Mouse (Mus musculus) neural tube, embryonic 11.5 days (tissue): ENCODE results near the gene Olfr1402. TPM values are rescaled to one million over a fixed set of nuclear protein-coding genes. Genes with fewer than 3 reads are reported as not detected.

ENCODE experiments used
- ATAC-seq: fragments of 200-750 bp; cut with Nextera tagmentation; 2 replicates; pipeline ENCODE4 v1.8.0; 2017; ENCODE audit warnings: moderate number of reproducible peaks, mild to moderate bottlenecking, moderate TSS enrichment, moderate library complexity; ENCODE audit not compliant: insufficient read depth, low FRiP score, low TSS enrichment
- DNase-seq: peaks from one replicate; pipeline ENCODE4 v3.0.0-alpha.2; 2015; ENCODE audit warnings: low spot score
- H3K27ac ChIP-seq: fragments of 300-500 bp; sonication (generic); 2 replicates; pipeline ENCODE4 v1.5.1; 2014; ENCODE audit warnings: low read depth, mild to moderate bottlenecking, low read length
- H3K27me3 ChIP-seq: fragments of 300-500 bp; sonication (generic); 2 replicates; pipeline ENCODE4 v1.6.1; 2014; ENCODE audit warnings: mild to moderate bottlenecking, low read length, mixed read lengths; ENCODE audit not compliant: control insufficient read depth, insufficient read depth
- H3K36me3 ChIP-seq: fragments of 300-500 bp; sonication (generic); 2 replicates; pipeline ENCODE4 v1.6.1; 2014; ENCODE audit warnings: mild to moderate bottlenecking, low read length, moderate library complexity, mixed read lengths; ENCODE audit not compliant: control insufficient read depth, insufficient read depth
- H3K4me1 ChIP-seq: fragments of 300-500 bp; sonication (generic); 2 replicates; pipeline ENCODE4 v1.6.1; 2014; ENCODE audit warnings: low read length, mixed read lengths; ENCODE audit not compliant: control insufficient read depth, insufficient read depth
- H3K4me2 ChIP-seq: fragments of 300-500 bp; sonication (generic); 2 replicates; pipeline ENCODE4 v1.6.1; 2014; ENCODE audit warnings: low read depth, mild to moderate bottlenecking, moderate library complexity
- H3K4me3 ChIP-seq: fragments of 300-500 bp; sonication (generic); 2 replicates; pipeline ENCODE4 v1.5.1; 2014; ENCODE audit warnings: low read depth, low read length
- H3K9ac ChIP-seq: fragments of 300-500 bp; sonication (generic); 2 replicates; pipeline ENCODE4 v1.6.1; 2014; ENCODE audit warnings: mild to moderate bottlenecking, low read length
- H3K9me3 ChIP-seq: fragments of 300-500 bp; sonication (generic); 2 replicates; pipeline ENCODE4 v1.6.1; 2016; ENCODE audit warnings: low read length; ENCODE audit not compliant: control insufficient read depth
- WGBS: fragments of 180-500 bp; shearing (Covaris S2); extraction: QIAGEN DNeasy Blood & Tissue Kit; methylation state at CpG from one replicate; pipeline ENCODE4 v1.1.7; 2014; 5-methylcytosine and 5-hydroxymethylcytosine counted together
- polyA plus RNA-seq: library from polyadenylated mRNA; unstranded; fragments of >200 nt; fragmentation: Nextera tagmentation; extraction: Ambion mirVana; gene quantifications from 2 replicates; pipeline ENCODE4 v1.2.1, GENCODE M21; 2014

Gene Olfr1402
- polyA plus RNA-seq, result not detected in 2 replicates

GRCm38 (mm10) chr3:97421920-97422319 is at the start of gene Olfr1402:
TSS of gene Olfr1402 (minus strand) at chr3:97422020.
- Histone ChIP-seq H3K27me3 (no peaks in the 10 kb centered on the region), H3K9ac (no peak within 1 kb of the TSS), H3K27ac (no peak within 1 kb of the TSS), H3K4me2 (no peak within 1 kb of the TSS), H3K4me1 (no peaks in the 10 kb centered on the region), H3K36me3 (no peaks in the 10 kb centered on the region), H3K4me3 (no peak within 1 kb of the TSS), H3K9me3 (no peaks in the 10 kb centered on the region)
- 80% methylated on average over 1 of the region's 1 CpGs for WGBS
- ATAC-seq (no peak), DNase-seq (no peak)

- ATAC-seq, result no peak
- Histone ChIP-seq H3K9ac (no peak overlapping the region), H3K36me3 (no peaks in the 10 kb centered on the region), H3K9me3 (no peaks in the 10 kb centered on the region), H3K4me1 (no peaks in the 10 kb centered on the region), H3K4me3 (no peak overlapping the region), H3K27me3 (no peaks in the 10 kb centered on the region), H3K27ac (no peak overlapping the region), H3K4me2 (no peak overlapping the region)
- no peak for DNase-seq
- 90% methylated on average over 4 of the region's 4 CpGs for WGBS
Observed at GRCm38 (mm10) chr3:97455286-97455685, 33.5 kb upstream of the Olfr1402 start.

- DNase-seq, result no peak
- Histone ChIP-seq H3K4me3 (no peak overlapping the region), H3K9me3 (no peaks in the 10 kb centered on the region), H3K4me1 (no peaks in the 10 kb centered on the region), H3K4me2 (no peak overlapping the region), H3K36me3 (no peaks in the 10 kb centered on the region), H3K9ac (no peak overlapping the region), H3K27ac (no peak overlapping the region), H3K27me3 (no peaks in the 10 kb centered on the region)
- ATAC-seq, result no peak
- WGBS, result 95% methylated on average over 2 of the region's 2 CpGs
Observed at GRCm38 (mm10) chr3:97438619-97439018, 16.8 kb upstream of the Olfr1402 start.

GRCm38 (mm10) chr3:97394289-97394688 is 27.5 kb downstream of the Olfr1402 start:
- H3K4me1 ChIP-seq, result no peaks in the 10 kb centered on the region
- no peaks in the 10 kb centered on the region for H3K27me3 ChIP-seq
- H3K9me3 ChIP-seq, result no peaks in the 10 kb centered on the region
- WGBS, result 24% methylated on average over 1 of the region's 1 CpGs
- H3K27ac ChIP-seq, result no peak overlapping the region
- no peaks in the 10 kb centered on the region for H3K36me3 ChIP-seq
- H3K4me3 ChIP-seq, result no peak overlapping the region
- H3K4me2 ChIP-seq, result no peak overlapping the region
- peak; percentile 34 for DNase-seq
- no peak overlapping the region for H3K9ac ChIP-seq
- ATAC-seq, result no peak

GRCm38 (mm10) chr3:97393079-97393478 is 28.7 kb downstream of the Olfr1402 start:
- Histone ChIP-seq H3K4me2 (no peak overlapping the region), H3K9me3 (no peaks in the 10 kb centered on the region), H3K4me3 (no peak overlapping the region), H3K27ac (no peak overlapping the region), H3K36me3 (no peaks in the 10 kb centered on the region), H3K9ac (no peak overlapping the region), H3K4me1 (no peaks in the 10 kb centered on the region), H3K27me3 (no peaks in the 10 kb centered on the region)
- ATAC-seq (no peak), DNase-seq (no peak)
- WGBS, result 84% methylated on average over 5 of the region's 5 CpGs

- H3K4me2 ChIP-seq, result no peak overlapping the region
- no peaks in the 10 kb centered on the region for H3K4me1 ChIP-seq
- H3K27ac ChIP-seq, result no peak overlapping the region
- DNase-seq, result no peak
- ATAC-seq, result no peak
- H3K4me3 ChIP-seq, result no peak overlapping the region
- H3K27me3 ChIP-seq, result no peaks in the 10 kb centered on the region
- H3K9ac ChIP-seq, result no peak overlapping the region
- H3K36me3 ChIP-seq, result no peaks in the 10 kb centered on the region
- H3K9me3 ChIP-seq, result no peaks in the 10 kb centered on the region
Observed at GRCm38 (mm10) chr3:97370382-97370781, 51.4 kb downstream of the Olfr1402 start.

- WGBS, result 73% methylated on average over 3 of the region's 3 CpGs
- DNase-seq (no peak), ATAC-seq (no peak)
Observed at GRCm38 (mm10) chr3:97363418-97364098, 58.3 kb downstream of the Olfr1402 start.

GRCm38 (mm10) chr3:97358448-97358847 is 63.4 kb downstream of the Olfr1402 start:
- Histone ChIP-seq H3K27me3 (no peaks in the 10 kb centered on the region), H3K27ac (no peak overlapping the region), H3K9me3 (no peaks in the 10 kb centered on the region), H3K9ac (no peak overlapping the region), H3K4me3 (no peak overlapping the region), H3K36me3 (no peaks in the 10 kb centered on the region), H3K4me1 (no peaks in the 10 kb centered on the region), H3K4me2 (no peak overlapping the region)
- WGBS, result 54% methylated on average over 1 of the region's 1 CpGs
- DNase-seq (no peak), ATAC-seq (no peak)

More at GRCm38 (mm10) chr3:97363418-97364098, 58.3 kb downstream of the Olfr1402 start:
- Histone ChIP-seq H3K9ac (no peak overlapping the region), H3K27ac (no peak overlapping the region), H3K4me2 (no peak overlapping the region), H3K9me3 (no peaks in the 10 kb centered on the region), H3K4me1 (no peaks in the 10 kb centered on the region), H3K36me3 (no peaks in the 10 kb centered on the region), H3K4me3 (no peak overlapping the region), H3K27me3 (no peaks in the 10 kb centered on the region)
